Mouse (Mus musculus) myocyte (in vitro differentiated cells): ENCODE results near the gene Gm10401. TPM values are rescaled to one million over a fixed set of nuclear protein-coding genes. Genes with fewer than 3 reads are reported as not detected.
"Not testable (repeated sequence)": the region's sequence is repeated elsewhere in the genome, so short reads cannot be mapped to it uniquely, and the experiment has no call there.

Source experiments
- H3K27me3 ChIP-seq: one replicate; pipeline ENCODE4 v1.6.1; 2011; ENCODE audit not compliant: control insufficient read depth, insufficient read depth, insufficient read length
- H3K36me3 ChIP-seq: one replicate; pipeline ENCODE4 v1.6.1; 2011; ENCODE audit not compliant: control insufficient read depth, insufficient read depth
- H3K4me2 ChIP-seq: one replicate; pipeline ENCODE4 v1.6.1; 2011; ENCODE audit warnings: low read depth, control low read depth
- H3K4me3 ChIP-seq: one replicate; pipeline ENCODE4 v1.5.1; 2011; ENCODE audit warnings: mild to moderate bottlenecking, control low read depth, moderate library complexity
- H3K79me2 ChIP-seq: one replicate; pipeline ENCODE4 v1.6.1; 2011; ENCODE audit not compliant: control insufficient read depth, insufficient read depth
- H3ac ChIP-seq: one replicate; pipeline ENCODE4 v1.6.1; 2011; ENCODE audit not compliant: control insufficient read depth, insufficient read length
- CEBPB ChIP-seq: IDR thresholded peaks from 2 replicates; pipeline ENCODE4 v1.6.1; 2011; ENCODE audit warnings: mild to moderate bottlenecking, moderate library complexity; ENCODE audit not compliant: poor library complexity, insufficient read depth, severe bottlenecking
- E2F4 ChIP-seq: IDR thresholded peaks from one replicate; pipeline ENCODE4 v1.6.1; 2011; ENCODE audit warnings: mild to moderate bottlenecking, control low read depth, moderate library complexity; ENCODE audit not compliant: insufficient read depth
- MAX ChIP-seq: IDR thresholded peaks from one replicate; pipeline ENCODE4 v1.6.1; 2011; ENCODE audit warnings: low read depth, mild to moderate bottlenecking, control low read depth
- MYOD1 ChIP-seq, 3 experiments: IDR thresholded peaks; one replicate each; pipeline ENCODE4 v1.6.1; 2011; ENCODE audit warnings: control low read depth in 2 of 3, low read depth in 2 of 3, mild to moderate bottlenecking in 2 of 3, moderate library complexity in 1 of 3; ENCODE audit not compliant: insufficient read length in 2 of 3, control insufficient read depth in 1 of 3
- MYOG ChIP-seq, 3 experiments: IDR thresholded peaks; one replicate each; pipeline ENCODE4 v1.6.1; 2011; ENCODE audit warnings: control low read depth in 2 of 3, low read depth in 2 of 3, mild to moderate bottlenecking in 2 of 3; ENCODE audit not compliant: insufficient read length in 2 of 3, control insufficient read depth in 1 of 3, insufficient read depth in 1 of 3
- POLR2A ChIP-seq: IDR thresholded peaks from one replicate; pipeline ENCODE4 v1.6.1; 2011; ENCODE audit warnings: low read depth, mild to moderate bottlenecking, control low read depth, moderate library complexity; ENCODE audit not compliant: insufficient read length
- POLR2AphosphoS2 ChIP-seq: IDR thresholded peaks from one replicate; pipeline ENCODE4 v1.6.1; 2011; ENCODE audit warnings: low read depth, control low read depth; ENCODE audit not compliant: insufficient read length
- REST ChIP-seq: IDR thresholded peaks from one replicate; pipeline ENCODE4 v1.6.1; 2011; ENCODE audit warnings: mild to moderate bottlenecking, control low read depth, moderate library complexity; ENCODE audit not compliant: insufficient read depth, insufficient read length
- SRF ChIP-seq: IDR thresholded peaks from one replicate; pipeline ENCODE4 v1.6.1; 2011; ENCODE audit warnings: low read depth; ENCODE audit not compliant: control insufficient read depth, insufficient read length
- TCF12 ChIP-seq: IDR thresholded peaks from one replicate; pipeline ENCODE4 v1.6.1; 2011; ENCODE audit warnings: mild to moderate bottlenecking, control low read depth; ENCODE audit not compliant: poor library complexity, insufficient read depth, severe bottlenecking
- TCF3 ChIP-seq: IDR thresholded peaks from one replicate; pipeline ENCODE4 v1.6.1; 2011; ENCODE audit warnings: low read depth, control low read depth; ENCODE audit not compliant: insufficient read length
- USF1 ChIP-seq: IDR thresholded peaks from one replicate; pipeline ENCODE4 v1.6.1; 2011; ENCODE audit warnings: low read depth, mild to moderate bottlenecking, control low read depth, moderate library complexity
- polyA plus RNA-seq: library from polyadenylated mRNA; unstranded; fragments of >200 nt; fragmentation: generic; extraction: Trizol; gene quantifications from one replicate; pipeline ENCODE4 v1.2.1, GENCODE M21; 2012; ENCODE audit warnings: missing spikeins

The Gm10401 gene
- polyA plus RNA-seq, 1 experiment = 4.4 TPM

GRCm38 (mm10) chr5:115085675-115086074 is 12.4 kb downstream of the Gm10401 start:
- Histone ChIP-seq H3K4me2 (no peak overlapping the region), H3K79me2 (no peaks in the 10 kb centered on the region), H3K36me3 (peaks cover 47% of the 10 kb centered on the region), H3K4me3 (no peak overlapping the region), H3ac (no peak overlapping the region), H3K27me3 (no peaks in the 10 kb centered on the region)
- no peak for TF ChIP-seq USF1
- no peak for TF ChIP-seq TCF12
- no peak for TF ChIP-seq MYOG (IDR thresholded peaks at IDR 0.05; ENCODE audit: control insufficient read depth in 1 of 3, insufficient read depth in 1 of 3, insufficient read length in 2 of 3, low read depth in 2 of 3)

GRCm38 (mm10) chr5:115083492-115083891 is 14.6 kb downstream of the Gm10401 start:
- H3ac ChIP-seq = no peak overlapping the region
- TF ChIP-seq POLR2AphosphoS2 = no peak
- TF ChIP-seq MYOD1 (IDR thresholded peaks at IDR 0.05; ENCODE audit: control insufficient read depth in 1 of 3, insufficient read length in 2 of 3, low read depth in 2 of 3) = no peak
- TF ChIP-seq SRF = no peak
- TF ChIP-seq MYOG (IDR thresholded peaks at IDR 0.05; ENCODE audit: control insufficient read depth in 1 of 3, insufficient read depth in 1 of 3, insufficient read length in 2 of 3, low read depth in 2 of 3) = no peak
- no peak for TF ChIP-seq REST
- H3K36me3 ChIP-seq = peaks cover 31% of the 10 kb centered on the region
- no peaks in the 10 kb centered on the region for H3K27me3 ChIP-seq
- no peak overlapping the region for H3K4me3 ChIP-seq
- no peak overlapping the region for H3K4me2 ChIP-seq
- no peaks in the 10 kb centered on the region for H3K79me2 ChIP-seq

GRCm38 (mm10) chr5:115081636-115082035 is 16.5 kb downstream of the Gm10401 start:
- Histone ChIP-seq H3ac (no peak overlapping the region), H3K4me2 (no peak overlapping the region), H3K27me3 (no peaks in the 10 kb centered on the region), H3K36me3 (peaks cover 21% of the 10 kb centered on the region), H3K79me2 (peaks cover 10% of the 10 kb centered on the region), H3K4me3 (no peak overlapping the region)
- TF ChIP-seq MYOD1 (IDR thresholded peaks at IDR 0.05; ENCODE audit: control insufficient read depth in 1 of 3, insufficient read length in 2 of 3, low read depth in 2 of 3) (no peak), CEBPB (no peak), SRF (no peak), MAX (no peak), POLR2A (no peak), TCF12 (no peak), MYOG (IDR thresholded peaks at IDR 0.05; ENCODE audit: control insufficient read depth in 1 of 3, insufficient read depth in 1 of 3, insufficient read length in 2 of 3, low read depth in 2 of 3) (no peak), USF1 (no peak), REST (no peak)

GRCm38 (mm10) chr5:115076144-115076901 is 21.8 kb downstream of the Gm10401 start:
- Histone ChIP-seq H3K27me3 (no peaks in the 10 kb centered on the region), H3K4me2 (no peak overlapping the region), H3K36me3 (no peaks in the 10 kb centered on the region), H3K4me3 (no peak overlapping the region), H3K79me2 (peaks cover 25% of the 10 kb centered on the region), H3ac (no peak overlapping the region)
- no peak for TF ChIP-seq CEBPB
- no peak for TF ChIP-seq MYOD1 (IDR thresholded peaks at IDR 0.05; ENCODE audit: control insufficient read depth in 1 of 3, insufficient read length in 2 of 3, low read depth in 2 of 3)
- TF ChIP-seq MAX = no peak

- H3K79me2 ChIP-seq = peaks cover 36% of the 10 kb centered on the region
These were observed 23.3 kb downstream of the Gm10401 start for GRCm38 (mm10) chr5:115074749-115075148.

DNA sequence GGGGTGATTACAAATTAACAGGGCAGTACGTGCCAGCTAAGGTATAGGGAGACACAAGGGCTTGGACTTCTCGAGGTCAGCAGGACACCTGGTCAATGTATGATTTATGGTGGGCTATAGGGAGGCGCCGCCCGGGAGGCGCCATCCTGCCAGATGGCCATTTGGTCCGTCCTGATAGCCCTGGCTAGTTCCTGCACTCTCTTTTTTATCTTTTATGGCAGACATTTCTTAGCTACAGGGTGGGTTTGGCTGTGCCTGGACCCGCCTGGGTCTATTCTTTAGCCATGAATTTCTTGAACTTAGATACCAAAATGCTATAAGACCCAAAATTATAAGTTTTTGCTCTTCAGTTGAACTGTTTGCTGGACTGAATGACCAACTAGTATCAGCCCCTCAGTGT is 24.8 kb downstream of the Gm10401 start:
- H3K27me3 ChIP-seq, H3K36me3 ChIP-seq, H3K4me2 ChIP-seq, H3ac ChIP-seq, H3K4me3 ChIP-seq: not testable (repeated sequence)
- H3K79me2 ChIP-seq = peaks cover 44% of the 10 kb centered on the region

More at GRCm38 (mm10) chr5:115074749-115075148, 23.3 kb downstream of the Gm10401 start:
- Histone ChIP-seq H3ac (no peak overlapping the region), H3K4me2 (no peak overlapping the region), H3K27me3 (no peaks in the 10 kb centered on the region), H3K36me3 (no peaks in the 10 kb centered on the region), H3K4me3 (no peak overlapping the region)
- TF ChIP-seq TCF12 (no peak), SRF (no peak), CEBPB (no peak), POLR2A (no peak), MYOD1 (IDR thresholded peaks at IDR 0.05; ENCODE audit: control insufficient read depth in 1 of 3, insufficient read length in 2 of 3, low read depth in 2 of 3) (no peak), E2F4 (no peak), REST (no peak), USF1 (no peak), MYOG (IDR thresholded peaks at IDR 0.05; ENCODE audit: control insufficient read depth in 1 of 3, insufficient read depth in 1 of 3, insufficient read length in 2 of 3, low read depth in 2 of 3) (no peak), POLR2AphosphoS2 (no peak), TCF3 (no peak), MAX (no peak)
